In genomic region chr1:73270787-73271391, GRCm38 (mm10) we compare ENCODE assay signal across 11 mouse cellular contexts.
DNase-seq lines count a peak whose midpoint lies in the region; ATAC-seq and TF ChIP-seq lines count a peak whose summit lies in the region.
"Had no signal": no experiment of that assay in that cellular context is flagged by ENCODE, and none has a peak within 500 bp of the region (broad histone marks: within the 10 kb centered on the region; RNA-seq: fewer than 3 reads in every experiment).

No protein-coding gene starts in this region.

- H3K4me1 ChIP-seq in lung, embryonic 14.5 days (ENCODE audit: insufficient read depth), result no peaks in the 10 kb centered on the region
- H3K4me1 ChIP-seq in hindbrain, embryonic 11.5 days (replicated peaks; ENCODE audit: control insufficient read depth, insufficient read depth, low read length), result 0 out of 2 replicates have a peak, but pooled peaks cover 2% of the 10 kb centered on the region

- WGBS in lung, embryonic 14.5 days, result 58% methylated on average over 6 of the region's 6 CpGs
- WGBS in hindbrain, embryonic 11.5 days, result 23% methylated on average over 6 of the region's 6 CpGs

- no peak overlapping the region for H3K4me2 ChIP-seq in lung, embryonic 14.5 days
- H3K4me2 ChIP-seq in hindbrain, embryonic 11.5 days (replicated peaks; ENCODE audit: low read depth, low read length), result no peak overlapping the region
- peak overlapping the region; percentile 40 for H3K4me2 ChIP-seq in myocyte (ENCODE audit: low read depth)
- H3K4me2 ChIP-seq: limb, embryonic 13.5 days had no signal

- no peaks in the 10 kb centered on the region for H3K9me3 ChIP-seq in lung, embryonic 14.5 days (ENCODE audit: low read depth, low read length)
- no peaks in the 10 kb centered on the region for H3K9me3 ChIP-seq in hindbrain, embryonic 11.5 days (ENCODE audit: control insufficient read depth, low read length)
- H3K9me3 ChIP-seq: limb, embryonic 13.5 days had no signal

- H3K4me3 ChIP-seq in lung, embryonic 14.5 days (ENCODE audit: low read depth, low read length), result no peak overlapping the region
- no peak overlapping the region for H3K4me3 ChIP-seq in hindbrain, embryonic 11.5 days (ENCODE audit: low read depth, low read length)
- H3K4me3 ChIP-seq in myocyte, result no peak overlapping the region
- no peak overlapping the region for H3K4me3 ChIP-seq in left cerebral cortex, adult 2 months
- H3K4me3 ChIP-seq: limb, embryonic 13.5 days had no signal

- TF ChIP-seq CTCF in lung, embryonic 14.5 days (IDR thresholded peaks at IDR 0.05; ENCODE audit: low read depth), result no peak
- TF ChIP-seq CTCF in left cerebral cortex, adult 2 months (IDR thresholded peaks at IDR 0.05), result no peak

- no peak for ATAC-seq in lung, embryonic 14.5 days (ENCODE audit: insufficient read depth)
- peak; percentile 92 for ATAC-seq in hindbrain, embryonic 11.5 days (ENCODE audit: low FRiP score)
- ATAC-seq: CD4-positive, CD25-positive, alpha-beta regulatory T cell, adult 4 months had no signal

- H3ac ChIP-seq in myocyte (ENCODE audit: control insufficient read depth, insufficient read length), result no peak overlapping the region

- H3K27me3 ChIP-seq in lung, embryonic 14.5 days (ENCODE audit: insufficient read depth, low read length), result no peaks in the 10 kb centered on the region
- no peaks in the 10 kb centered on the region for H3K27me3 ChIP-seq in hindbrain, embryonic 11.5 days (ENCODE audit: control insufficient read depth, insufficient read depth, low read length)
- H3K27me3 ChIP-seq in myocyte (ENCODE audit: control insufficient read depth, insufficient read depth, insufficient read length), result no peaks in the 10 kb centered on the region

- H3K27ac ChIP-seq in lung, embryonic 14.5 days (ENCODE audit: low read depth), result no peak overlapping the region
- peak overlapping the region; percentile 51; the same call in 1 of the 2 replicates for H3K27ac ChIP-seq in hindbrain, embryonic 11.5 days (ENCODE audit: low read depth, low read length)
- H3K27ac ChIP-seq in left cerebral cortex, adult 2 months, result no peak overlapping the region
- H3K27ac ChIP-seq: limb, embryonic 13.5 days had no signal

- intact Hi-C loops in left cerebral cortex, adult 2 months (cut with DNase I), result loop anchor here (5.0 kb wide), 1 partner anchor 556 kb away; no protein-coding TSS in a partner anchor

- peak; percentile 12 for DNase-seq in lung, embryonic 14.5 days
- DNase-seq in lung, postnatal 36 days, result no peak
- peak; percentile 72 for DNase-seq in embryo, embryonic 11 days
- peak; percentile 71 for DNase-seq in hindbrain, embryonic 11.5 days (ENCODE audit: low spot score)
- no peak for DNase-seq in left cerebral cortex, adult 2 months (ENCODE audit: extremely low spot score in 1 of 2, low spot score in 2 of 2)
- DNase-seq in kidney, adult 18-20 months, result no peak
- DNase-seq in adrenal gland, adult 18-20 months (ENCODE audit: low spot score in 2 of 2), result no peak
- DNase-seq: lung, postnatal 4 days had no signal

- no peak for TF ChIP-seq POLR2A in myocyte (IDR thresholded peaks at IDR 0.05; ENCODE audit: insufficient read length, low read depth)

- H3K9ac ChIP-seq in lung, embryonic 14.5 days, result no peak overlapping the region
- no peak overlapping the region for H3K9ac ChIP-seq in hindbrain, embryonic 11.5 days (ENCODE audit: low read depth, low read length)
- H3K9ac ChIP-seq: limb, embryonic 13.5 days had no signal

- no peaks in the 10 kb centered on the region for H3K36me3 ChIP-seq in lung, embryonic 14.5 days (ENCODE audit: insufficient read depth)
- H3K36me3 ChIP-seq in hindbrain, embryonic 11.5 days (ENCODE audit: control insufficient read depth, insufficient read depth, low read length), result no peaks in the 10 kb centered on the region
- H3K36me3 ChIP-seq in myocyte (ENCODE audit: control insufficient read depth, insufficient read depth), result no peaks in the 10 kb centered on the region
- H3K36me3 ChIP-seq: limb, embryonic 13.5 days had no signal

- no peaks in the 10 kb centered on the region for H3K79me2 ChIP-seq in myocyte (ENCODE audit: control insufficient read depth, insufficient read depth)

TF ChIP-seq in myocyte, 11 proteins besides CTCF, POLR2A, EP300 and RAD21:
- TF ChIP-seq MYOD1 (IDR thresholded peaks at IDR 0.05; ENCODE audit: control insufficient read depth in 1 of 3, insufficient read length in 2 of 3, low read depth in 2 of 3), result peak in 1 of 3 experiments; percentile 14
- no peak for TF ChIP-seq POLR2AphosphoS2 (IDR thresholded peaks at IDR 0.05; ENCODE audit: insufficient read length, low read depth)
- TF ChIP-seq CEBPB (IDR thresholded peaks at IDR 0.05; ENCODE audit: insufficient read depth, poor library complexity, severe bottlenecking), result 0 out of 2 replicates have a peak, but pooled peaks have one; percentile 1

Comparison
In these comparisons a context has a peak if more than half of its experiments do, and no peak if none do; other contexts are left out.
1. DNase-seq: peak in lung, embryonic 14.5 days (single experiment), embryo, embryonic 11 days (single experiment) and hindbrain, embryonic 11.5 days (single experiment); none in lung, postnatal 36 days (single experiment), left cerebral cortex, adult 2 months (0 of 2), kidney, adult 18-20 months (single experiment) and adrenal gland, adult 18-20 months (0 of 2).